Mouse (Mus musculus) thymus, postnatal 10 days (tissue): ENCODE data around the gene Mccc1.

Source experiments
- DNase-seq, 2 experiments: peaks; one replicate each; pipeline ENCODE4 v3.0.0; 2021; ENCODE audit warnings: low spot score in 2 of 2

The Mccc1 gene

DNA sequence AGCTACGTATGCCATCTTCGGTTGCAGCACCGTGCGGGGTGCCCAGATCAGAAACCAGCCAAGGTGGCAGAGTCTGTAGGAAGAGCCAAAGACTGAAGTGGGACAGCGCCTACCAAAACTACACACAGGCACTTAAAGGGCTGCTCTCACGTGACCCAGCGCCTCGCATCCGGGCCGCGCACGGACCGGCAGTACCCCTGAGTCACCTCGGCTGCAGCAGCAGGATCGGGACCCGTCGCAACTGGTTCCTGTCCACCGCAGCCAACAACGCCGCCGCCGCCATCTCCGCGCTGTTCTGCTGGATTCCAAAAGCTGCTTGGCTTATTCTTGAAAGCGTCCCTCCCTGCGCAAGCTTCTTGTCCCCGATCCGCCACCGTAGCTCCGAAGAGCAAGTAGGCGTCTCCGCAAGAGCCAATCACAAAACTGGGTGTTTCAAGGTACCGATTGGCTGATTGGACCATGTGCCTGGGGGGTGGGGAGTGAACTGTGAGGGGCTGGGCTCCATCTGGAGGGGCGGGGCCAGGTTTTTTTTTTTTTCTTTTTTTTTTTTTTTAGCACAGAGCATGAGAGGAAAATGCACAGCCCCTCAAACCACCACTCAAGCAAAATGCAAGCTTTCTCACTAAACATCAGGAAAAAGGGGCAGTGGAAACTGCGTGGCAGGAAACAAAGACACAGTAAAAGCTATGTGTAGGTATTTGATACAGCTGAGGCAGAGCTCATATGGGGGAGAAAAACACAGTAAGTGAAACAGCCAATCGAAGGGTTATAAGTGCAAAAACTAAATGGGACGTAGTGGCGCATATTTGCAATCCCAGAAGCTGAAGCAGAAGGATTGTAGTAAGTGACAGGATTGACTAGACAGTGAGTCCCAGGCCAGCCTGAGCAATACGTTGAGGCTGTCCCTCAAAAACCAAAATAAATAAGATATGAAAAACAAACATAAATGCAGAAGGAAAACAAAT, at the start of gene Mccc1:
Gene Mccc1 (minus strand): TSS at position 404 of the 965 bp plus-strand sequence.
- DNase-seq, result peak; percentile 88 to 90

DNA sequence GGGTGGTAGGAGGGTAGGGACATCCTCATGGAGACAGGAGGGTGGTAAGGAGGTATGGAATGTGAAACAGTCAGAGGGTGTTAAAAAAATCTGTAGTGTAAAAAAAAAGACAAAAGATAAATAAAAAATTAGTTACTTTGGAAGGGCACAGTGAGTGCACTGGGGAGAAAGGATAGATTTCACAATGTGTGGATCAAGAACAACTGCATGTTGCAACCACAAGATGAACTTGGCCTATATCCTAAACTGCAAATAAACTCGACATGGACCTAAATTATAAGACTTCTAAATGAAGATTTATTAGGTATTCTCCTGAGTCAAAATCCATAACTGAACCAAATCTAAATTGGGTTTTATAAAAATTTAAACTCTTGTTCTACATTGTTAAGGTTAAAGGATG, 48.6 kb upstream of the Mccc1 start:
- no peak for DNase-seq

DNA sequence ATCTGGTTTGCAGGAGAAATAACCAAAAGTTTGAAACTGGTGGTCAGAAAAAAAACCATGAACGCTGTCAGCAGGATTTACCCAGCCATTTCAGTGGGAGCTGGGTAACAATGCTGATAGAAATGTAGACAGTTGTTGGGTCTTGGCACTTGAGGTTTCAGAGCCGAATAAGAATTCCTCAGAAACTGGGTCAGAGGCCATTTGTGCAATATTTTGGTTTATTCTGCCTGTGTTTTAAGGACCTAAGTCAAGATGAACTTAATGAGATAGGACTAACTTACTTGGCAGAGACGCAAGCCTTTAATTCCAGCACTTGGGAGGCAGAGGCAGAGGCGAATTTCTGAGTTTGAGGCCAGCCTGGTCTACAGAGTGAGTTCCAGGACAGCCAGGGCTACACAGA, 44.6 kb upstream of the Mccc1 start:
- no peak for DNase-seq

DNA sequence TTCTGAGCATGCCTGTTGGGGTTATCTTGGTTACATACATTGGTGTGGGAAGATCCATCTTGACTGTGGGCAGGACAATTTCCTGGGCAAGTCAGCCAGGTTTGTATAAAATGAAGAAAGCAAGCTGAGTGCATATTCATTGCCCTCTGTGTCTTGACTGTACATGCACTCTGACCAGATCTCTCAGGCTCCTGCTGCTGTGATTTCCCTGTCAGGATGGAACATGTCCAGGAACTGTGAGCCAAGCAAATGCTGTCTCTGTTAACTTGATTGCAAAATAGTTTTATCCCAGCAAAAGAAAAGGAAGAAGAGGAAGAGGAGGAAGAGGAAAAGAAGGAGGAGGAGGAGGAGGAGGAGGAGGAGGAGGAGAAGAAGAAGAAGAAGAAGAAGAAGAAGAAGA, 44.0 kb upstream of the Mccc1 start:
- no peak for DNase-seq

DNA sequence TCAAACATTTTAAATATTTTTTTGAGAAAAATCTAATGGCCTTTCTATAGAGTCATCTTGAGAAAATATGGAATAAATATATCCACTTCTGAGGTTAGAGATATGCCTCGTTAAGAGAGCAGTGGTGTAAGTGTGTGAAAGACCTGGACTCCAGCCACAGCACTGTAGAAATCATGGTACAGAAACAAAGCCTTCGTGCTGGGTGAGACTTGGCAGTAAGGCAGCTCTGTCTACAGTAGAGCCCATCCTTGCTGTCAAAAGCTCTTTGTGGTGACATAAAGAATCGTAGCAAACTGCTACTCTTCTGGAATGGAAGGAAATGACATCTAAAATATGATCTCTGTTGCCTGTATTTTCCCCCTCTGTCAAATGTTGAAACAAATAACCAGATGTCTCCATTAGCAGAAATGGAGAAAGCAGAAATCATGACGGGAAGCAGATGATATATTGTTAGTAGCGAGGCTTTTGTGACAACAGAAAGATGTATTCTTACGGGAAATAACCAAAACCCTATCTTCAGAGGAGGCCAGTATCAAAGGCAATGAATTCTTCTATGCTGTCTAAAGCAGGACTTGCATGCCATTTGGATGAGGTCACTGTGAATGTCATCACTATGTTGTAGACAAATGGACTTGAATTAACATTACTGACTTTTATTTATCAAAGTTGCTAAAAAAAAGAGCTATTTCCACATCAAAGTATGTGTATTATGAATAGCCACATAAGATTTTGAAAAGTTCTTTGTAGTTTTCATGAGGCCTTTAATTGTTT, 31.4 kb upstream of the Mccc1 start:
- DNase-seq, result no peak

DNA sequence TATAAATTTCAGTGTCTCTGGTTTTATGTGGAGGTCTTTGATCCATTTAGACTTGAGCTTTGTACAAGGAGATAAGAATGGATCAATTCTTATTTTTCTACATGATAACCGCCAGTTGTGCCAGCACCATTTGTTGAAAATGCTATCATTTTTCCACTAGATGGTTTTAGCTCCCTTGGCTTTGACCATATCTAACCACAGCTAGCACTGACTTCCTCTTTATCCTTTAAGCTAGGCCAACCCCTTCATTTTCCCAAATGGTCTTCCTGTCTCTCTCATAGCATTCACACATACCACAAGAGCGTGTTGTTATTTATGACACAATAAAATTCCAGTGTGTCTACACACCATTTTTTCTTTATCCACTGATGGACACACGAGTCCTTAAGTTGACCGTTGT, 29.5 kb upstream of the Mccc1 start:
- no peak for DNase-seq

DNA sequence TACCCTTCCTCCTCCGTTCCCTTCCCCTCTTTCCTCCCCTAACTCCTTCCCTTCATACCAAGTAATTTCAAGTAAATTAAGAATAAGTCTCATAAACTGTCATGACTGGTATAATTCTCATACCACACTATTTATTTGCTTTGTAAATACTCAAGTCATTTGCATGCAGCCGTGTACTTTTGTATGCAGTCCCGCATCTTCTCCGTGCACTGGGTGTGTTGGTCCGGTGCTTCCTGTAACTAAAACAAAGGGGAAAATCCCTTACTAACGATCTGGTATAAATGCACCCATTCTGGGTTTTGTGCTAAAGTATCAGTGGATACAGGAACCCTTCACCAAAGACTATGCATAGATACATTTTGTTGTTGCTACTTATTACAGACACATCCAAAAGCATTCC, 25.3 kb upstream of the Mccc1 start:
- no peak for DNase-seq

DNA sequence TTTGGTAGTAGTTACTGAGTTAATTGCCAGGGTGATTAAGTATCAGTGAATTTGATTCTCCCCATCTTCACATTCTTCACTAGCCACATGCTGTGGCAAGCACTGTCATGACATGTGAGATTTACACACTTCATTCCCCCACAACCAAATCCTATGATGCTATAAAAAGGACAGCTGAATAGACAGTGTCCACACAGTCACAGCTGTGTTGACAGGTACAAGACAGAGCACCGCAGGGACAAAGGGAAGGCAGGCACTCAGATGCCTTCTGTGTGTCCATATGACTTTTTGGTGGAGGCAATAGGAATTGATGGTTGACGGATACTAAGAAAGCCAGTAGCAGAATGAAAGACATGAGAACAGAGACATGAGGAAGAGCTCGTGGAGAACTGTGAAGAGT, 10.8 kb upstream of the Mccc1 start:
- no peak for DNase-seq

DNA sequence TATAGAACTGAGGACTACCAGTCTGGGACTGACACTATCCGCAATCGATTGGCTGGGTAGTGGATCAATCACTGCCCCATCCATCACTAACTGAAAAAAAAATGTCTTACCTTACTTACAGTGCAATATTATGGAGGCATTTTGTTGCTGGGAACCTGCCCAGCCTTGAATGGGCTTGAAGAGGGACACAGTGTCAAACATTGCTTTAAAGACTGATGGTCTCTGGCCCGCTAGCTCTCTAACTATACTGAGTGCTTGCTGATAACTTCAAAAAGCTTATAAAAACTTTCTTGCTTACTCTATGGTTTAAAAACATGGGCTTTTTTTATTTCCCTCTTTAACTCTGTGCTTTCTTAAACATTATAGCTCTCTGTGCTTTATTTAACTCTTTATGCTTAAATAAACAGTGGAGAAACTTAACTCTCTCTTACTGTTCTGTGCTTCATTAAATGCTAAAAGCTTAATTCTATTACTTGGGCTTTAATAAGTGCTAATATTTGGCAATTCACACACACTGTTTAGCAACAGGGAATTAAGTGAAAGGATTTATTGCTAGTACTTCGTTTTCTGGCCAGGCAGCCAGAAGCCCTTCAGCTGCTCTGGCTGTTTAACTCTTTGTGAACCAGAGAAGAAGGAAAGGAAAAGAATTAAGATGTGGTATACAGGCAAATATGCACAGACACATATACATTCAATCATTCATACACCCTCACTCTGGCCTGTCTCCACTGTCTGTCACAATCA, 8.1 kb upstream of the Mccc1 start:
- no peak for DNase-seq

DNA sequence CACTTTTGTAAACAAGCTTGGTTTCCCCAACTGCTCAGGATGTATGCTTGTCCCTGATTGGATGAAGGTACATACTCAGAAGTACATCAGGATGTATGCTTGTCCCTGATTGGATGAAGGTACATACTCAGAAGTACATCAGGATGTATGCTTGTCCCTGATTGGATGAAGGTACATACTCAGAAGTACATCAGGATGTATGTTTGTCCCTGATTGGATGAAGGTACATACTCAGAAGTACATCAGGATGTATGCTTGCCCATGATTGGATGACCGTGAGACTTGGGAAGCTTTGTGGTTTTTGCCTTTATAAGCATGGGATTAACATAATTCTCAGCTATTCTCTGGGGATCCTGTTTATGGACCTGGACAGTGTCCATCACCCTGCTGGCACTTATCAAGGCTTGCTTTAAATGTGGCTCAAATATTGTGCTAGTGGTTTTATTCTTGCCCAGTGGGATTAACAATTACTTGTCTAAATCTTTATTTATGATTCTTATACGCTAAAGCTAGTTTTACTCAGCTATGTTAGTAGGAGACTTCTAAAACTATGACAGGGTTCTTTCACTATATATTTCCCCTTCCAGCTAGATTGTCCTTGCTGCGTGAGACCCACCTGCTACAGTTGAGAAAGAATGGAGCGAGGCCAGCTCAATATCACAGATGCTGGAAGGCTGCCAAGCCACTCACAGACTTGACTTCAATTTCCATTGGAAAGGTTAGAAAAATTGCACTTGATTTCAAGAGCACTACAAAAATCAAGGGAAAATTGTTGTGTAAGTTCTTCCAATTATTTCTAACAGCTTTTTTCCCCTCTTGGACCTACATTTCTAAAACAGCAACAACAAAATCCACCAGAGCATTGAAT, 3.8 kb upstream of the Mccc1 start:
- no peak for DNase-seq

DNA sequence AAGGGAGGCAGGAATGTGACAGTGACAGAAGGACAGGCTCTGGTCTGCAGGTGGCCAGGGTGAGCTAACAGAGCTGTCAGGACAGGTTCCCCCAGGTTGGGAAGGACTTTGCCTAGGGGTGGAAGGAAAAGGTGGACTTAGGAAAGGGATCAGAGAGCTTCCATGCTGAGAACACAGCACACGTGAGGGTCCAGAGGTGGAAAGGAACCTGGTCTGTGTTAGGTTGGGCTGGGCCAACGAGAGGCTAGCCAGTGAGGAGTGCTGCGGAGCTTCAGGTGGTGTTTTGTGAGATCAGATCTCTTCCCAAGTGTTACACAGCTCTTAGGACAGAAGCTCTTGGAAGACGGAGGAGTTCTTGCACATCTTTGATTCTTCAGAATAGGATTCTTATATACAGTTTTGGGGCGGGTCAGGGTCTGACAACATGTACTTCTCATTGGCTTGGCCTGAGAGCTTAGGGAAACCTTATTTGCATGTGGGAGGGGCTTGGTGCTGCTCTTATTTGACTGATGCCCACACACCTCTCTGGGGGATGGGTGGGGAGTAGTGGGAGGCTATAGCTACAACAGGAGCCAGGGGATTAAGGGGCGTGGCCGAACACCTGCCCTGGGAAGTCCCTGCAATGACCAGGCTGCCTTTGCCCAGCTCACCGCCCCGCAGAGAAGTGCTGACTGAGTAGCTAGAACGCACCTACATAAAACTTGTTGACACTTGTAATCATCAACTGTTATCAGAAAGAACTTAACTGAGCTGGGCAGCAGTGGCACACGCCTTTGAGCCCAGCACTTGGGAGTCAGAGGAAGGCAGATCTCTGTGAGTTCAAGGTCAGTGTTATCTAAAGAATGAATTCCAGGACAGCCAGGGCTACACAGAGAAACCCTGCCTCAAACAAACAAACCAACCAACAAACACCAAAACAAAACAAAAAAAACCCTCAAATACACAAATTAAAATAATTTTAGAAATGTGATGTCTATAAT, 5.6 kb downstream of the Mccc1 start:
- DNase-seq, result no peak

DNA sequence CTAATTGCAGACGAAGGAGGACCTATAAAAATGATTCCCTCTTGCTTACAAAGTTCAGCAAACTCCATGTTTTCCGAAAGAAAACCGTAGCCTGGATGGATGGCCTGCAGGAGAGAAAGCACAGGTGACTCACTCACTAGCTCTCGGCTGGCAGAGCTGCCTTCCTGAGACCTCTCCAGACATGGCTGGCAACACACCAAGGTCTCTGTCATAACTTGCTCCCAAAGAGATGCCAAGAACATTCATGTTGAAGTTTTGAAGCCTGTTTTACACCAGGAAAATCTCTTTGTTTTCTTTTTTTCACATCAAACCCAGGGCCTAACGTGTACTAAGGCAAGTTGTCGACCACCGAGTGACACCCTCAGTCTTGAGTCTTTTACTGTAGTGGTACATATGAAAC, 9.8 kb downstream of the Mccc1 start:
- no peak for DNase-seq

DNA sequence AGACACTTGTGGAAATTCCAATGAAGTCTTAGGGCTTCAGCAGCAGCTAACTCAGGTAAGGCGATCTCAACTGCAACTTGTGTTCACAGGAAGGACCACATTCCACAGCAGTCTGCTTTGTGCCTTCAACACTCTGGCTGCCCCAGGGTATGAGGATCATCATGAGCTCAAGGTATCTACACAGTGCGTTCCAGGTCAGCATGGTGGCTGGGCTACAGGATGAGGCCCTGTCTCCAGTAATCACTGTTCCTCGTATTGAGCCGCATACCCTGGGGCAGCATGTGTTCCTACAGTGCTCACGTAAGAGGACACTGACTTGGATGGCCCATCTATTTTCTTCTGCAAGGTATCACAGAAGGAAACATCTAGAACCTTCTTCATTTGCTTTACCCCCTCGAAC, 12.4 kb downstream of the Mccc1 start:
- DNase-seq, result no peak

DNA sequence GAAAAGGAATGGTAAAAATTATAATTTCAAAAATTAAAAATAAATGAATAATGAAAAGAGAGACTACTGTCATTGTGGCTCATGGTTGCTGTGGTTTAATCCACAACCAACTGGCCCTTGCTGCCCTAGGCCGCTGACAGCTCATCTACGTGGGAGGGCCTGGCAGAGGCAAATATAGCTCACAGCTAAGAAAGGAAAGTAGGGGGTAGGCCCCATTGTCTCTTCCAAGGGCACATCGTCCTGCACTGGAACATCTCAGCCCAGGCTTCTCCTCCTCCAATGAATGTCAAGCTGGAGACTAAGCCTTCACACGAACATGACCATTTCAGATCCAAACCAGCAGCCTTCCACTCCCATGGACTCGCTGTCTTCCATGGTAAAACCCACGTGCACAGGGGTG, 14.2 kb downstream of the Mccc1 start:
- DNase-seq, result no peak

DNA sequence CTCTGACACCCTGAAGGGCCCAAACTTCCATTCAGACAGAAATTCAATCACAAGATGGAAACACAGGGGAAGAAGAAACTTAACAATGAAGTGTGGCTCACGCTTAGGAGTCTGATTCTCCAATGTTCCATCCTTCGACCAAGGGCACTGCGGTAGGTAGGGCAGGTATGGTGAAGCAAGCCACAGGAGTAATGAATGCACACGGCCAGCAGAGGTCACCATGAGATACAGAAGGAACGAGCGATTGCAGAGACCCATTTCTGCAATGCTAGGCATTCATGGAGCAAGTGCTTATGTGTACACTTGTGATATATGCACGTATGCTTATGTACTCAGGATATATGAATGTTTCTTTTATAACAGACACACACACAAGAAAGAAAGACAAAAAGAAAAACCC, 26.9 kb downstream of the Mccc1 start:
- DNase-seq, result peak; percentile 17 to 52

DNA sequence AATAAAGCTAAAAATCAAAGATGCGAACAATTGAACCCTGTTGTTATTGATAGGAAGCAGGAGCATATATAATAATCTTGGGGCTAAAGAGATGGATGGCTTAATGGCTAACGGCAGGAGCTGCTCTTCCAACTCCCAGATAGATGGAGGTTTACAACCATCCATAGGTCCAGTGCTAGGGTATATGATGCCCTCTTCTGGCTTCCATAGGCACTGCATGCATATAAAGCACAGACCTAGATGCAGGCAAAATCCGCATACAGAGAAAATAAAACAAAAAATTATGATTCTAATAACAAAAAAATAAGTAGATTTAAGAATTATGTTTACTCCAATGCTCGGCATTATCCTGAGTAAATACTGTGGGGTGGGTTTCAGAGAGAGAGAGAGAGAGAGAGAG, 27.5 kb downstream of the Mccc1 start:
- peak in 1 of 2 experiments; percentile 27 for DNase-seq

DNA sequence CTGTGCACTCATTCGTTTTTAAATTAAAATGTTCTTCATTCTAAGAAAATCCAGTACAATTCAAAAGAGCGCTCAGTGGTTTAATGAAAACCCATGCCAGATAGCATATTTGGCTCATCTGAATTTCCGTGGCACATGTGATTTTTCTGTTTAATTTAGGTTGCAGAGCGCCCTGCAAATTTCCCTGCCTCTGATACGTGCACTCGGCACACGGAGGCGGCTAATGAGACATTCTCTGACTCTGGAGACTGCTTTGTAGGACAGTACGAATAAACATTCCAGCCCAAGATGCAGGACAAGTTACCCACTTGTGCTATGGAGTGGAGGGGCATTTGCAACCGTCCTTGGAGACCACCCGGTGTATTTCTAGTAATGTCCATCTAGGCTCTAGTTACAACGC, 29.3 kb downstream of the Mccc1 start:
- no peak for DNase-seq

DNA sequence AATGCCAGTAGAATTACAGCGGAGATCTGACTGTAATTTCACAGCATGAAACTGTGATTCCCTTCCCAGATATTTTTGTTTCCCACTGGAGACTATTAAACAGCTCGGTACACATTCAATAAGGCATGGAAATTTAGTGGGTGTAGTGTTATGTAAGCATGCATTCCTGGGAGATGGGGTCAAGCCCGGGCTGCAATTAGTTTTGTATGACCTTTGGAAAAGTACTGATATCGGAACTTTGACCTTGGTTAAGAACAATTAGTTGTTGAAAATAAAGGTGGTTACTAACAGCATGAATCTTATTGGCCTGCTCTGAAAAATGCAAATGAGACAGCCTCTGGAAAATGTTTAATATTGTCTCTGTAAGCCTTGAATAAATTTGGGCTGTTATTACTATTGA, 30.0 kb downstream of the Mccc1 start:
- no peak for DNase-seq

DNA sequence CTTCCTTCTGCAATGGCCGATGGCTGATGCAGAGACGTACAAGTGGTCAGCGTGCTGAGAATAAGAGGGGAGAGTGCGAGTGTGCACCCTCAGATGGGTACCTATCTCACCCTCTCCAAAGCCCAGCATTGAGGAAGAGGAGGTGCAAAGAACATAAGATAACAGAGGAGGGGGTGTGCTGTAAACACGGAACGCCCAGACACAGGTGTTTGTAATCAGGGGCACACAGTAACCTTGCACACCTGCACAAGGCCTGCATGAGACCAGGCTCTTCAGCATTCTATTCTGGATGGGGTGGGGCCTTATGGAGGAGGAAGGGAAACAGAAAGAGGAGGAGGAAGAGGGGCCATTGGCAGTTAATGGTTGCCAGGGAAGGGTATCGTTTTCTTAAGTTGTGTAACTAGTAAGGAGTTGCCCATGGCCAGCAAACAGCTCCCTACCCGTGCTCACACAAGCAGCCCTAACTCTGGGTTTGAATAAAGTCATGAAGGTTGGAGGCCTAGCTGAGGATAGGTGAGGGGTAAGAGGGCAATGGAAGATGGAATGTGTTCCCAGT, 33.0 kb downstream of the Mccc1 start:
- DNase-seq, result no peak

DNA sequence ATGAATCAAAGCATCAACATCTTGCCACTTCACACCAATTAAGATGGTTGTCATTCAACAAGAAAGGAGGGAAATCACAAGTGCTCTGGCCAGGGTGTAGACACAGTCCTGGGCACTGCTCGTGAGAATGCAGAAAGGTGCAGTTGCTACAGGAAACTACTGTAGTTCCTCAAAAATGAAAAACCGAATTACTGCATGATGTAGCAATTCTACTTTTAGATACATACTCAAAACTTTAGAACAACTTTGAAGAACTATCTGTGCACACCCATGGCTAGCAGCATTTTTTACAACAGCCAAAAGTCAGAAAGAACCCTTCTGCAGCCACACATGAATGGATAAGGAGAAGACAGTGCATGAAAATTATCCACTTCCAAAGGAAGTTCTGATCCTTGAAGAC, 34.0 kb downstream of the Mccc1 start:
- no peak for DNase-seq
